Mouse (Mus musculus): ENCODE measurements around the gene Hsf2bp. TPM values are rescaled to one million over a fixed set of nuclear protein-coding genes. Genes with fewer than 3 reads are reported as not detected.

The Hsf2bp gene
- polyA plus RNA-seq, 1 experiment from 2014 or later = 0.79 TPM

GRCm38 (mm10) chr17:31902630-31903198, 133.4 kb downstream of the Hsf2bp start:
- no peak for DNase-seq (ENCODE audit: low spot score)
- Histone ChIP-seq H3K4me3 (no peak overlapping the region), H3K27ac (no peak overlapping the region), H3K4me1 (peaks cover 10% of the 10 kb centered on the region), H3K27me3 (ENCODE audit: low read depth, poor library complexity, severe bottlenecking) (no peaks in the 10 kb centered on the region), H3K9me3 (replicated peaks) (no peaks in the 10 kb centered on the region), H3K36me3 (no peaks in the 10 kb centered on the region)
- 80% methylated on average over 3 of the region's 3 CpGs for WGBS

- no peak overlapping the region for H3K27ac ChIP-seq
- 77% methylated on average over 11 of the region's 11 CpGs for WGBS
- H3K4me1 ChIP-seq = peaks cover 10% of the 10 kb centered on the region
- no peaks in the 10 kb centered on the region for H3K9me3 ChIP-seq (replicated peaks)
- no peak overlapping the region for H3K4me3 ChIP-seq
- H3K36me3 ChIP-seq = no peaks in the 10 kb centered on the region
- H3K27me3 ChIP-seq (ENCODE audit: low read depth, poor library complexity, severe bottlenecking) = no peaks in the 10 kb centered on the region
- no peak for DNase-seq (ENCODE audit: low spot score)
Observed at GRCm38 (mm10) chr17:31901461-31902204, 134.5 kb downstream of the Hsf2bp start.

DNA sequence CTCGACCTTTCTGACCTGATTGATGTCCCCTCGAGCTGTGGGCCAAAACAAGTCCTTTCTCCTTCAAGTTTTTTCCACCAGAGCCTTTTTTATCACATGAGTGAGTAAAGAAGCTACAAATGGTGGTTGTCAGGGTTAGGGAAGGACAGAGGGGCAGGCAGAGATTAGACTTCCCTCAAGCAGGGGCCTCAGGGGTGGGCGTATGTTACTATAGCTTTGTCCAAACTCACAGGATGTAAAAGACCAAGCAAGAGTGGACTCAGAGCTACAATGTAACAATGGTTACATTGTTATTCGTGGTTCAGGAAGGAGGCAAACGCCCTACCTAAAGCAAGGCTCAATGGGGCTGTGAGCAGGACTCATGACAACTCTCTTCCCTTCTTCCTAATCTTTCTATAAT, 137.2 kb downstream of the Hsf2bp start:
- Histone ChIP-seq H3K4me3 (no peak overlapping the region), H3K9me3 (replicated peaks) (no peaks in the 10 kb centered on the region), H3K36me3 (no peaks in the 10 kb centered on the region), H3K4me1 (no peaks in the 10 kb centered on the region), H3K27me3 (ENCODE audit: low read depth, poor library complexity, severe bottlenecking) (no peaks in the 10 kb centered on the region), H3K27ac (no peak overlapping the region)
- WGBS = 72% methylated on average over 5 of the region's 5 CpGs
- no peak for DNase-seq (ENCODE audit: low spot score)

DNA sequence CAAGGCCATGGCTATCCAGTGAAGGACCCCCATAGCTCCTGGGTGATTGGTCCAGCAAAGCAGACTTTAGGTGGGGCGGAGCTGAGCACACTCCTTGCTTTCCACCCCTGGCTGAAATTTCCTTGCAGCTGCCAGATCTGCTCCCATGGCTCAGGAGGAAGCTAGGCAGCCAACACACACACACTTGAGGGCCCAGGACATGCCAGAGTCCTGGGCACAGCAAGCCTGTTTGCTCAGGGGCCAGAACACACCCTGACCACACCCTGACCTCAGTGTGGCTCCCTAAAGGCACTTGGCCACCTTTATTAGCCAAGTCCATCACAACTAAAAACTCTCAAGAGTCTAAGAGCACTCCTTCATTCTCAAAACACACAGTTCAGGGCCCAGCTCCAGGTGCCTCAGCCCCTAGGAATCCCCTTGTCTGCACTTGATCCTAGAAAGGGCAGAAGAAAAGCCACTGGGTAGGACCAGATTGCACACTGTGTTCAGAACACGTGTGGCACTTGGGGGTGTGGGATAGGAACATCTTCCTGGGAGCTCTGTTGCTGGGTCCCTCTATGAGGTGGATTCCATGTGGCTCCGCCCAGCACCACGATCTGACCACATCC, 138.9 kb downstream of the Hsf2bp start:
- DNase-seq (ENCODE audit: low spot score) = no peak
- H3K4me1 ChIP-seq = peaks cover 14% of the 10 kb centered on the region
- H3K27ac ChIP-seq = no peak overlapping the region
- H3K36me3 ChIP-seq = no peaks in the 10 kb centered on the region
- H3K27me3 ChIP-seq (ENCODE audit: low read depth, poor library complexity, severe bottlenecking) = no peaks in the 10 kb centered on the region
- 81% methylated on average over 4 of the region's 4 CpGs for WGBS
- H3K4me3 ChIP-seq = no peak overlapping the region
- no peaks in the 10 kb centered on the region for H3K9me3 ChIP-seq (replicated peaks)

DNA sequence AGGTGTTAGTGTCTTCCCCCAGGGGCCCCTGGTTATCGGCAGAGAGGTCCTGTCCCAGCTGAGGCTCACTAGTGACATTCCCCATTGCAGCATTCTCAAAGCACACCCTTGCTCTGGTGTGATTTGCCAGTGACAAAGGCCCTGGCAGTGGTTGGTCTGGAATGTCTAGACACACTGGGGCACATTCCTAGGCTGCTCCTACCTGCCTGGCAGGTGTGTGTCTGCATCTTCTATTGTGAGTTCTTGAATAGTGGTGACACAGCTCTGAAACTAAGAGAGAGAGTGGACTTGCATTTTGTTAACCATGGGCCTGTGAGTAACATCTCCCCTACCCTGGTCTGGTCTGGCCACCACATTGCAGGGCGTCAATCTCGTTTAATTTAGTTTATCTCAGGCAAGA, 139.4 kb downstream of the Hsf2bp start:
- WGBS = 73% methylated on average over 3 of the region's 3 CpGs
- H3K27ac ChIP-seq = no peak overlapping the region

GRCm38 (mm10) chr17:31896311-31896710, 139.8 kb downstream of the Hsf2bp start:
- H3K27ac ChIP-seq = no peak overlapping the region

More for the DNA sequence above, 139.4 kb downstream of the Hsf2bp start:
- no peaks in the 10 kb centered on the region for H3K9me3 ChIP-seq (replicated peaks)
- peaks cover 20% of the 10 kb centered on the region for H3K4me1 ChIP-seq
- no peak overlapping the region for H3K4me3 ChIP-seq
- H3K27me3 ChIP-seq (ENCODE audit: low read depth, poor library complexity, severe bottlenecking) = no peaks in the 10 kb centered on the region
- no peak for DNase-seq (ENCODE audit: low spot score)
- H3K36me3 ChIP-seq = no peaks in the 10 kb centered on the region

More at GRCm38 (mm10) chr17:31896311-31896710, 139.8 kb downstream of the Hsf2bp start:
- no peaks in the 10 kb centered on the region for H3K36me3 ChIP-seq
- no peaks in the 10 kb centered on the region for H3K9me3 ChIP-seq (replicated peaks)
- H3K27me3 ChIP-seq (ENCODE audit: low read depth, poor library complexity, severe bottlenecking) = no peaks in the 10 kb centered on the region
- WGBS = 86% methylated on average over 7 of the region's 7 CpGs
- peaks cover 24% of the 10 kb centered on the region for H3K4me1 ChIP-seq
- no peak for DNase-seq (ENCODE audit: low spot score)
- H3K4me3 ChIP-seq = no peak overlapping the region

Other genes starting within 250 kb of the Hsf2bp start
- 10.3 and 13.4 TPM in 2 replicates for gene Sik1, start 180.5 kb downstream of the Hsf2bp start, polyA plus RNA-seq (2016; fragmentation: Nextera tagmentation; extraction: Ambion mirVana)
- gene Rrp1b, start 249 bp downstream of the Hsf2bp start, polyA plus RNA-seq (2016; fragmentation: Nextera tagmentation; extraction: Ambion mirVana) = 100 and 110 TPM in 2 replicates
- 23.8 and 32.1 TPM in 2 replicates for gene Notch3, start 130.5 kb upstream of the Hsf2bp start, polyA plus RNA-seq (2016; fragmentation: Nextera tagmentation; extraction: Ambion mirVana)
- gene Ephx3, start 153.2 kb upstream of the Hsf2bp start, polyA plus RNA-seq (2016; fragmentation: Nextera tagmentation; extraction: Ambion mirVana) = 0.11 TPM in 1 of 2 replicates, not detected in the other
- 132 and 134 TPM in 2 replicates for gene Brd4, start 248.4 kb upstream of the Hsf2bp start, polyA plus RNA-seq (2016; fragmentation: Nextera tagmentation; extraction: Ambion mirVana)

Data from limb, embryonic 10.5 days (tissue).